29 mouse cellular contexts compared by ENCODE assay signal in genomic region chr13:60610558-60610957, GRCm38 (mm10). TPM values are rescaled to one million over a fixed set of nuclear protein-coding genes. Genes with fewer than 3 reads are reported as not detected.
A peak's percentile ranks its signal among the peaks of the same experiment; 100 is the strongest.
DNase-seq lines count a peak whose midpoint lies in the region; ATAC-seq lines count a peak whose summit lies in the region.
"Had no signal": no experiment of that assay in that cellular context is flagged by ENCODE, and none has a peak within 500 bp of the region (broad histone marks: within the 10 kb centered on the region; RNA-seq: fewer than 3 reads in every experiment).

No protein-coding gene starts in this region.

- peak; percentile 37 for ATAC-seq in liver, embryonic 11.5 days (replicated peaks; ENCODE audit: low FRiP score)
- no peak for ATAC-seq in liver, embryonic 12.5 days
- ATAC-seq in neural tube, embryonic 13.5 days (ENCODE audit: low read depth), result no peak
- ATAC-seq in neural tube, embryonic 15.5 days (ENCODE audit: low FRiP score), result no peak
- ATAC-seq in embryonic facial prominence, embryonic 13.5 days (ENCODE audit: insufficient number of reproducible peaks, insufficient read depth, low FRiP score, low TSS enrichment, low read depth), result 0 out of 2 replicates have a peak, but pooled peaks have one; percentile 24
- no peak for ATAC-seq in monocyte, adult 5-6 weeks (replicated peaks; ENCODE audit: insufficient number of reproducible peaks, low FRiP score, low TSS enrichment, poor library complexity, severe bottlenecking)
- ATAC-seq: activated CD4-positive, CD25-positive, alpha-beta regulatory T cell, adult 4 months; forebrain, embryonic 15.5 days; intestine, embryonic 16.5 days; Patski had no signal

- no peak overlapping the region for H3K4me2 ChIP-seq in liver, embryonic 11.5 days
- no peak overlapping the region for H3K4me2 ChIP-seq in liver, embryonic 12.5 days
- H3K4me2 ChIP-seq in neural tube, embryonic 13.5 days, result no peak overlapping the region
- H3K4me2 ChIP-seq in neural tube, embryonic 15.5 days, result no peak overlapping the region
- no peak overlapping the region for H3K4me2 ChIP-seq in embryonic facial prominence, embryonic 13.5 days
- H3K4me2 ChIP-seq: embryonic facial prominence, embryonic 15.5 days; forebrain, embryonic 15.5 days; heart, embryonic 12.5 days; hindbrain, embryonic 14.5 days; limb, embryonic 12.5 days; liver, embryonic 13.5 days had no signal

- no peak overlapping the region for H3K9ac ChIP-seq in liver, embryonic 11.5 days (ENCODE audit: low read depth, low read length)
- H3K9ac ChIP-seq in liver, embryonic 12.5 days, result no peak overlapping the region
- no peak overlapping the region for H3K9ac ChIP-seq in neural tube, embryonic 13.5 days
- no peak overlapping the region for H3K9ac ChIP-seq in neural tube, embryonic 15.5 days (replicated peaks)
- no peak overlapping the region for H3K9ac ChIP-seq in embryonic facial prominence, embryonic 13.5 days
- H3K9ac ChIP-seq: embryonic facial prominence, embryonic 15.5 days; forebrain, embryonic 15.5 days; heart, embryonic 12.5 days; hindbrain, embryonic 14.5 days; limb, embryonic 12.5 days; liver, embryonic 13.5 days had no signal

- no peak for DNase-seq in liver, embryonic 11.5 days (ENCODE audit: low spot score)
- DNase-seq in MN1 (ENCODE audit: low spot score), result peak; percentile 60
- DNase-seq: adrenal gland, adult 8-10 months; cerebellum, adult 18-20 months; cerebellum, postnatal 25 days; gastrocnemius, postnatal 10 days; heart, adult 11 months; heart, postnatal 10 days; kidney, postnatal 36 days; layer of hippocampus, postnatal 36 days; liver, embryonic 13.5 days; lung, adult 2 months; lung, postnatal 14 days; right cerebral cortex, adult 18-20 months had no signal

- H3K27ac ChIP-seq in liver, embryonic 11.5 days (ENCODE audit: low read depth, low read length), result no peak overlapping the region
- H3K27ac ChIP-seq in liver, embryonic 12.5 days, result no peak overlapping the region
- H3K27ac ChIP-seq in neural tube, embryonic 13.5 days (replicated peaks), result 0 out of 2 replicates have a peak overlapping the region, but pooled peaks have one; percentile 13
- H3K27ac ChIP-seq in neural tube, embryonic 15.5 days (replicated peaks), result no peak overlapping the region
- H3K27ac ChIP-seq in embryonic facial prominence, embryonic 13.5 days, result no peak overlapping the region
- H3K27ac ChIP-seq: embryonic facial prominence, embryonic 15.5 days; forebrain, embryonic 15.5 days; hindbrain, embryonic 14.5 days; limb, embryonic 12.5 days; liver, embryonic 13.5 days had no signal

- peaks cover 2% of the 10 kb centered on the region; the same call in 1 of the 2 replicates for H3K36me3 ChIP-seq in liver, embryonic 11.5 days (ENCODE audit: control insufficient read depth, insufficient read depth, low read length)
- H3K36me3 ChIP-seq in liver, embryonic 12.5 days, result peaks cover 11% of the 10 kb centered on the region; the same call in 1 of the 2 replicates
- peaks cover 32% of the 10 kb centered on the region for H3K36me3 ChIP-seq in neural tube, embryonic 13.5 days
- H3K36me3 ChIP-seq in neural tube, embryonic 15.5 days, result 0 out of 2 replicates have a peak, but pooled peaks cover 10% of the 10 kb centered on the region
- H3K36me3 ChIP-seq in embryonic facial prominence, embryonic 13.5 days, result peaks cover 9% of the 10 kb centered on the region; the same call in 1 of the 2 replicates
- H3K36me3 ChIP-seq: heart, embryonic 12.5 days; liver, embryonic 13.5 days had no signal

- no peak overlapping the region for H3K4me3 ChIP-seq in liver, embryonic 11.5 days (ENCODE audit: low read depth, low read length)
- H3K4me3 ChIP-seq in liver, embryonic 12.5 days, result no peak overlapping the region
- H3K4me3 ChIP-seq in neural tube, embryonic 13.5 days, result no peak overlapping the region
- H3K4me3 ChIP-seq in neural tube, embryonic 15.5 days (replicated peaks), result no peak overlapping the region
- no peak overlapping the region for H3K4me3 ChIP-seq in embryonic facial prominence, embryonic 13.5 days
- H3K4me3 ChIP-seq: embryonic facial prominence, embryonic 15.5 days; forebrain, embryonic 15.5 days; heart, embryonic 12.5 days; limb, embryonic 12.5 days; liver, embryonic 13.5 days; myocyte had no signal

- no peaks in the 10 kb centered on the region for H3K27me3 ChIP-seq in liver, embryonic 11.5 days (replicated peaks; ENCODE audit: control insufficient read depth, insufficient read depth, low read length)
- no peaks in the 10 kb centered on the region for H3K27me3 ChIP-seq in liver, embryonic 12.5 days (replicated peaks)
- H3K27me3 ChIP-seq in neural tube, embryonic 13.5 days, result no peaks in the 10 kb centered on the region
- no peaks in the 10 kb centered on the region for H3K27me3 ChIP-seq in neural tube, embryonic 15.5 days (replicated peaks)
- H3K27me3 ChIP-seq in embryonic facial prominence, embryonic 13.5 days, result no peaks in the 10 kb centered on the region
- H3K27me3 ChIP-seq: embryonic facial prominence, embryonic 15.5 days; forebrain, embryonic 15.5 days; heart, embryonic 12.5 days; limb, embryonic 12.5 days; liver, embryonic 13.5 days; Patski had no signal

- no peaks in the 10 kb centered on the region for H3K9me3 ChIP-seq in liver, embryonic 11.5 days (ENCODE audit: control insufficient read depth, low read length)
- no peaks in the 10 kb centered on the region for H3K9me3 ChIP-seq in liver, embryonic 12.5 days (replicated peaks)
- no peaks in the 10 kb centered on the region for H3K9me3 ChIP-seq in neural tube, embryonic 13.5 days
- no peaks in the 10 kb centered on the region for H3K9me3 ChIP-seq in neural tube, embryonic 15.5 days (replicated peaks)
- no peaks in the 10 kb centered on the region for H3K9me3 ChIP-seq in embryonic facial prominence, embryonic 13.5 days
- H3K9me3 ChIP-seq: embryonic facial prominence, embryonic 15.5 days; forebrain, embryonic 15.5 days; heart, embryonic 12.5 days; limb, embryonic 12.5 days; liver, embryonic 13.5 days had no signal

- 14% methylated on average over 6 of the region's 6 CpGs for WGBS in liver, embryonic 11.5 days
- WGBS in liver, embryonic 12.5 days (ENCODE audit: insufficient replicate concordance), result 22% methylated on average over 6 of the region's 6 CpGs
- 65% methylated on average over 6 of the region's 6 CpGs for WGBS in neural tube, embryonic 13.5 days
- 50% methylated on average over 6 of the region's 6 CpGs for WGBS in neural tube, embryonic 15.5 days
- 50% methylated on average over 6 of the region's 6 CpGs for WGBS in embryonic facial prominence, embryonic 13.5 days

- peaks cover 33% of the 10 kb centered on the region for H3K4me1 ChIP-seq in liver, embryonic 11.5 days (replicated peaks; ENCODE audit: control insufficient read depth, insufficient read depth, low read length)
- H3K4me1 ChIP-seq in liver, embryonic 12.5 days, result peaks cover 59% of the 10 kb centered on the region
- H3K4me1 ChIP-seq in neural tube, embryonic 13.5 days (replicated peaks), result peaks cover 71% of the 10 kb centered on the region
- peaks cover 36% of the 10 kb centered on the region for H3K4me1 ChIP-seq in neural tube, embryonic 15.5 days
- peaks cover 12% of the 10 kb centered on the region for H3K4me1 ChIP-seq in embryonic facial prominence, embryonic 13.5 days

RNA-seq across cellular contexts. Expression of gene Dapk1, which starts 8.8 kb away (rescaled TPM):
- polyA plus RNA-seq in liver, embryonic 11.5 days (2014; fragmentation: Nextera tagmentation; extraction: Ambion mirVana), result 16.4 TPM in 2 replicates
- 8.8 and 9.4 TPM in 2 replicates for polyA plus RNA-seq in liver, embryonic 12.5 days (2016; fragmentation: Nextera tagmentation; extraction: Ambion mirVana)
- polyA plus RNA-seq in neural tube, embryonic 13.5 days (2015; fragmentation: Nextera tagmentation; extraction: Ambion mirVana), result 35.1 and 39.0 TPM in 2 replicates
- polyA plus RNA-seq in neural tube, embryonic 15.5 days (2015; fragmentation: Nextera tagmentation; extraction: Ambion mirVana), result 30.6 and 34.9 TPM in 2 replicates
- polyA plus RNA-seq in embryonic facial prominence, embryonic 13.5 days (2015; fragmentation: Nextera tagmentation; extraction: Ambion mirVana), result 19.2 and 22.6 TPM in 2 replicates
- total RNA-seq in monocyte, adult 5-6 weeks (2017), result 3.8 to 4.5 TPM (median 4.5 TPM) in 3 replicates
- polyA plus RNA-seq: C2C12 had no signal

Comparison
In these comparisons a context has a peak if more than half of its experiments do, and no peak if none do; other contexts are left out.
1. ATAC-seq: peak in liver, embryonic 11.5 days (single experiment) and embryonic facial prominence, embryonic 13.5 days (single experiment); none in liver, embryonic 12.5 days (single experiment), neural tube, embryonic 13.5 days (single experiment), neural tube, embryonic 15.5 days (single experiment) and monocyte, adult 5-6 weeks (single experiment).